22 mouse cellular contexts compared by ENCODE assay signal in the genomic region with DNA sequence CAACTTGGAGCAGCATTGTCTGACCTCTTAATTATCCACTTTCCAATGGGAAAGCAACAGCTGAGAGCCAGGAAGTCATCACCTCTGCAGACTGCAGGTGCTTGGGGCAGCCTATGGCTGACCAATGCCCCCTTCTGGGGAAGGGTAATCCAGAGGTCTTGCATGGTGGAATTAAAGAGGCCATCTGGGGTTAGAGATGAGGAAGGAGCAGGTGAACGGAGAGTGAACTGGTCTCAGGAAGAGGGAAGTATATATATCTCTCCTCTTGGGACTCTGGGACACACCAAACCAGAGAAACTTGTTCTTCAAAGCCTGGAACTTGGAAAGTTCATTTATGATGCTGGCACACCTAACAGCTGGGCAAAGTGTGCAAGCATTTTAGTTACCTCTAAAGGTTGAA. TPM values are rescaled to one million over a fixed set of nuclear protein-coding genes. Genes with fewer than 3 reads are reported as not detected.
DNase-seq lines count a peak whose midpoint lies in the region; ATAC-seq and TF ChIP-seq lines count a peak whose summit lies in the region.
"Had no signal": no experiment of that assay in that cellular context is flagged by ENCODE, and none has a peak within 500 bp of the region (broad histone marks: within the 10 kb centered on the region; RNA-seq: fewer than 3 reads in every experiment).

No protein-coding gene starts in this region.

- TF ChIP-seq POLR2A in small intestine, adult 2 months (IDR thresholded peaks at IDR 0.05; ENCODE audit: low read depth, low read length): no peak

- peaks cover 8% of the 10 kb centered on the region for H3K4me1 ChIP-seq in heart, embryonic 10.5 days
- H3K4me1 ChIP-seq in kidney, embryonic 16.5 days (ENCODE audit: insufficient read depth, low read length): no peaks in the 10 kb centered on the region
- peaks cover 6% of the 10 kb centered on the region for H3K4me1 ChIP-seq in small intestine, adult 2 months (ENCODE audit: control insufficient read depth, insufficient read depth, insufficient read length, low read length)
- H3K4me1 ChIP-seq: heart, embryonic 13.5 days; megakaryocyte, embryonic 14.5 days had no signal

- no peak for ATAC-seq in kidney, embryonic 16.5 days (ENCODE audit: low FRiP score, low TSS enrichment)
- ATAC-seq: forebrain, postnatal 0 days; midbrain, embryonic 15.5 days had no signal

- H3K36me3 ChIP-seq in heart, embryonic 10.5 days: no peaks in the 10 kb centered on the region
- no peaks in the 10 kb centered on the region for H3K36me3 ChIP-seq in kidney, embryonic 16.5 days (ENCODE audit: insufficient read depth, low read length)
- H3K36me3 ChIP-seq in small intestine, adult 2 months (ENCODE audit: control insufficient read depth, insufficient read depth, low read length): peaks cover 32% of the 10 kb centered on the region
- H3K36me3 ChIP-seq: embryonic facial prominence, embryonic 13.5 days; G1E; heart, embryonic 13.5 days; limb, embryonic 13.5 days; midbrain, embryonic 15.5 days; neural tube, embryonic 15.5 days had no signal

- intact Hi-C loops in left cerebral cortex, postnatal 4 days (cut with DNase I): no loop called here

- H3K4me2 ChIP-seq in kidney, embryonic 16.5 days (replicated peaks; ENCODE audit: low read depth, low read length): peak overlapping the region; percentile 46

- H3K4me3 ChIP-seq in heart, embryonic 10.5 days: no peak overlapping the region; the same call in 1 of the 2 replicates
- H3K4me3 ChIP-seq in kidney, embryonic 16.5 days (ENCODE audit: low read length): no peak overlapping the region
- peak overlapping the region; percentile 75 for H3K4me3 ChIP-seq in small intestine, adult 2 months (ENCODE audit: low read depth, low read length)
- H3K4me3 ChIP-seq: midbrain, embryonic 15.5 days had no signal

- WGBS in heart, embryonic 10.5 days: 48% methylated on average over 1 of the region's 1 CpGs
- 61% methylated on average over 1 of the region's 1 CpGs for WGBS in kidney, embryonic 16.5 days
- 3% methylated on average over 1 of the region's 1 CpGs for WGBS in small intestine, adult 2 months

- peak; percentile 18; the same call in 1 of the 2 replicates for TF ChIP-seq CTCF in small intestine, adult 2 months (IDR thresholded peaks at IDR 0.05; ENCODE audit: extremely low read depth, insufficient read length, insufficient replicate concordance, low read depth, low read length)

- H3K27ac ChIP-seq in heart, embryonic 10.5 days: no peak overlapping the region
- H3K27ac ChIP-seq in kidney, embryonic 16.5 days (ENCODE audit: low read length): no peak overlapping the region
- H3K27ac ChIP-seq in small intestine, adult 2 months (ENCODE audit: insufficient read depth, low read depth, low read length): peak overlapping the region; percentile 98
- H3K27ac ChIP-seq: embryonic facial prominence, embryonic 13.5 days; heart, embryonic 13.5 days; hindbrain, embryonic 14.5 days; limb, embryonic 13.5 days; liver, embryonic 14.5 days; midbrain, embryonic 15.5 days; neural tube, embryonic 15.5 days had no signal

- no peak overlapping the region for H3K9ac ChIP-seq in kidney, embryonic 16.5 days (replicated peaks; ENCODE audit: low read length)
- H3K9ac ChIP-seq: embryonic facial prominence, embryonic 13.5 days; forebrain, postnatal 0 days; heart, embryonic 13.5 days; hindbrain, embryonic 14.5 days; liver, embryonic 14.5 days; midbrain, embryonic 15.5 days; neural tube, embryonic 15.5 days had no signal

- no peaks in the 10 kb centered on the region for H3K9me3 ChIP-seq in heart, embryonic 10.5 days
- no peaks in the 10 kb centered on the region for H3K9me3 ChIP-seq in kidney, embryonic 16.5 days (ENCODE audit: low read length)
- H3K9me3 ChIP-seq: embryonic facial prominence, embryonic 13.5 days; G1E; heart, embryonic 13.5 days; limb, embryonic 13.5 days; megakaryocyte, embryonic 14.5 days; midbrain, embryonic 15.5 days; neural tube, embryonic 15.5 days had no signal

- peaks cover 48% of the 10 kb centered on the region for H3K27me3 ChIP-seq in heart, embryonic 10.5 days (ENCODE audit: insufficient read depth, poor library complexity, severe bottlenecking)
- H3K27me3 ChIP-seq in kidney, embryonic 16.5 days (ENCODE audit: insufficient read depth, low read length): peaks cover 26% of the 10 kb centered on the region
- no peaks in the 10 kb centered on the region for H3K27me3 ChIP-seq in small intestine, adult 2 months (ENCODE audit: control insufficient read depth, insufficient read depth, low read length)

- peak; percentile 68 for DNase-seq in heart, adult 11 months
- no peak for DNase-seq in heart, embryonic 10.5 days (ENCODE audit: low spot score)
- DNase-seq in gonadal fat pad, adult 2 months (ENCODE audit: low read depth): peak; percentile 75
- no peak for DNase-seq in left cerebral cortex, postnatal 4 days
- no peak for DNase-seq in gastrocnemius, postnatal 4 days (ENCODE audit: low spot score in 2 of 2)
- DNase-seq in MN1 (ENCODE audit: low spot score): no peak
- DNase-seq: adrenal gland, postnatal 14 days; cerebellum, postnatal 14 days; forebrain, postnatal 0 days; lung, postnatal 14 days had no signal

RNA-seq across cellular contexts. Expression of a gene that starts 0.9 kb away (rescaled TPM):
- polyA plus RNA-seq in heart, embryonic 10.5 days (2016; fragmentation: Nextera tagmentation; extraction: Ambion mirVana): not detected in 2 replicates
- polyA plus RNA-seq in gonadal fat pad, adult 2 months (2012; rRNA removed): 0.04 and 0.11 TPM in 2 replicates
- polyA plus RNA-seq in kidney, embryonic 16.5 days (2015; fragmentation: Nextera tagmentation; extraction: Ambion mirVana): 18.3 and 20.8 TPM in 2 replicates
- 283 and 626 TPM in 2 replicates for polyA plus RNA-seq in small intestine, adult 2 months (2012; rRNA removed)
- total RNA-seq in left cerebral cortex, postnatal 4 days (2021): under 1 TPM in 1 of 2 experiments, not detected in 1; 0.08 TPM
- total RNA-seq in gastrocnemius, postnatal 4 days (2021): not detected
- total RNA-seq: granulocyte monocyte progenitor cell, adult 5-6 weeks had no signal
- polyA plus RNA-seq: G1E; heart, embryonic 13.5 days; limb, embryonic 13.5 days; liver, embryonic 14.5 days had no signal

Comparison
In these comparisons a context has a peak if more than half of its experiments do, and no peak if none do; other contexts are left out.
1. DNase-seq: peak in heart, adult 11 months (single experiment) and gonadal fat pad, adult 2 months (single experiment); none in heart, embryonic 10.5 days (single experiment), left cerebral cortex, postnatal 4 days (single experiment), gastrocnemius, postnatal 4 days (0 of 2) and MN1 (single experiment).
2. RNA of a gene that starts 0.9 kb away (polyA plus RNA-seq): 283 to 626 TPM in small intestine, adult 2 months; 18.3 to 20.8 TPM in kidney, embryonic 16.5 days, 0.04 to 0.11 TPM in gonadal fat pad, adult 2 months and not detected in heart, embryonic 10.5 days; every median in the first group is over 10 times any median in the second.